Mouse (Mus musculus): ENCODE results near the gene Epc2. TPM values are rescaled to one million over a fixed set of nuclear protein-coding genes. Genes with fewer than 3 reads are reported as not detected.
A peak's percentile ranks its signal among the peaks of the same experiment; 100 is the strongest.

The Epc2 gene
- 7.7 and 8.1 TPM in 2 replicates for polyA plus RNA-seq (2012; rRNA removed)

DNA sequence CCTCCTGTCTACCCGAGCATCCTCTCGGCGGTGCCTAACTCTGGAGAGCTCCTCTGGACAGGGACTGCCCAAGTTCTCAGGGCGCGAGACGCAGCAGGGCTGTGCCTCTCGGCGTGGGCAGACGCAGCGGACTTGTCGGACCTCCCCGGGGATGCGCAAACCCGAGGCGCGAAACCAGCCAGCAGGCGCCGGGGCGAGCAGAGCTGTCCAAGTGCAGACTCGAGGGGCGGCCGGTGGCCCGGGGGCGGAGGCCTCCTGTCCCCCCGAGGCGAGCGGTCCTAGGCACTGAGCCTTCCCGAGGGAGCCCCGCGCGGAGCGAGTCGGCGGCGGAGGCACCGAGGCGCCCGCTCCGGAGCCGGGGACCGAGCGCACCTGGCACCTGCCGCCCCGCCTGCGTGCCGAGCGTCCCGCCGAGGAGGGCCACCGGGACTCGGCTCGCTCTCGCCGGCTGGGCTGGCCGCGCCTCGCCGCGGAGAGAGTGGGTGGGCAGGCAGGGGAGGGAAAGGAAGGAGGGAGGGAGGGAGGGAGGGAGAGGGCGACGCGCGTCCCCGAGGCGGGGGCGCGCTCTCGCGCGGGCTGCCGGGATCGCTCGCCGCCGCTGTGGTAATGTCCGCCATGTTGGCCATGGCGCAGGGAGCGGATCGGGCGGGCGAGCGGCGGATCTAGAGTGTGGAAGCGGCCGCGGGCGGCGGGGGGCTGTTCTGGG lies at the start of gene Epc2:
Gene Epc2, plus strand, starts transcription at position 556 of the 706 bp plus-strand sequence.
- under 1% methylated on average over 69 of the region's 88 CpGs for WGBS
- peak; percentile 81 for DNase-seq
- H3K4me1 ChIP-seq (ENCODE audit: control insufficient read depth, insufficient read depth, low read length), result peaks cover 9% of the 10 kb centered on the region
- peak within 1 kb of the TSS; percentile 97 for H3K4me3 ChIP-seq (replicated peaks; ENCODE audit: extremely low read depth, low read depth, low read length)
- TF ChIP-seq POLR2A (IDR thresholded peaks at IDR 0.05; ENCODE audit: borderline replicate concordance, extremely low read depth, low read depth, low read length), result peak; percentile 69; the same call in 1 of the 2 replicates
- no peak for TF ChIP-seq CTCF (IDR thresholded peaks at IDR 0.05; ENCODE audit: insufficient read depth, low read length)

DNA sequence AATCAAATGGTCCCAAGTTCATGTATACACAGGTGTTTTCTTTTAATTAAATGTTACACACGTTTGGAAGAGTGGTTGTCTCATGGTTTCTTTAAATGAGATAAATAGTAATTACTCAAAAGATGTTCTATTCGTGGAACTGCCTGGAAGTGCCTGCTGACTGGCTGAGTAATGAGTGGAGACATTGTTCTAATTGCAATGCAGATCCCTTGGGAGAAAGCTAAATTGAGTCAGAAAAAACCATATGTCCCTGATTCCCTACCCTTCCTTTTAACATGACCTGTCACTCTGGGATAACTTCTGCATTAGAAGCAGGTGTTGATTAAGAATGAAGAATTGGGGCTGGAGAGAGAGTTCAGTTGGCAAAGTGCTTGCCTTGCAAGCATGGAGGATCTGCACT lies 45.3 kb upstream of the Epc2 start:
- TF ChIP-seq POLR2A (IDR thresholded peaks at IDR 0.05; ENCODE audit: borderline replicate concordance, extremely low read depth, low read depth, low read length) (no peak), CTCF (IDR thresholded peaks at IDR 0.05; ENCODE audit: insufficient read depth, low read length) (no peak)
- no peaks in the 10 kb centered on the region for H3K4me1 ChIP-seq (ENCODE audit: control insufficient read depth, insufficient read depth, low read length)
- DNase-seq, result no peak
- 48% methylated on average over 2 of the region's 2 CpGs for WGBS
- H3K4me3 ChIP-seq (replicated peaks; ENCODE audit: extremely low read depth, low read depth, low read length), result no peak overlapping the region

DNA sequence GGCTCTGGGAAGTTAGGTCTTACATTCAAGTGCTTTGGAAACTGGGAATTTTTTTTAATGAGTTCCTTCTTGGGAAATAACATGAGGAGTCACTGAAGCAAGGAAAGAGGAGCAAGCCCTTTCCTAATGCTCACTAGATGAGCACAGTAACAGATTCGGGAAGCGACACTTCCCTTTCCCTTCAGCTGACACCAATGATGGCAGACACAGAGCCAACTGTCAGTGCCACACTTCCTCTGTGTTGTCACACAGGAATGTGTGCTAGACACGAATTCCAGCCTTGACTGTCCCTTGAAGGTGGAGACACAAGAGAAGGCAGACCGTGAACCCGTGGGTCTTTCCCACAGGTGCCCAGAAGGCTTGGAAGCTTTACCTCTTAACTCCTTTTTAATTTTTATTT lies 39.6 kb upstream of the Epc2 start:
- no peak overlapping the region for H3K4me3 ChIP-seq (replicated peaks; ENCODE audit: extremely low read depth, low read depth, low read length)
- no peaks in the 10 kb centered on the region for H3K4me1 ChIP-seq (ENCODE audit: control insufficient read depth, insufficient read depth, low read length)
- WGBS, result 69% methylated on average over 5 of the region's 5 CpGs
- DNase-seq, result no peak
- no peak for TF ChIP-seq CTCF (IDR thresholded peaks at IDR 0.05; ENCODE audit: insufficient read depth, low read length)
- TF ChIP-seq POLR2A (IDR thresholded peaks at IDR 0.05; ENCODE audit: borderline replicate concordance, extremely low read depth, low read depth, low read length), result no peak

DNA sequence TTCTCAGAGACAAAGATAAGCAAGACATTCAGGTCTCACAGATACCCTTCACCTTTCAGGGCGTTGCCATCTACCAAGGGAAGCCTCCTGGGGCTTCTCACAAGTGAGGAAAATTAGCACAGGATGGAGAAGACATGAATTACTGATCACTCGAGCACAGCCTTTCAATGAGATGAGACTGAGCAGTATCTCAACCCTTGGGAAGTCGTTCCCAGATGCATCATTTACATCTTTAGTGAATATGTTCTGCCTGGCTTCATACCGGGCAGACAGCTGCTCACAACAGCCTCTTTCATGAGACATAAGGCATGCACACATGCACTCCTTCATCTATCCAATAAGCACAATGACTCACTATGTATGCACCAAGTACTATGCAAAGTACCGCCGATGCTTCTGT lies 38.7 kb upstream of the Epc2 start:
- 79% methylated on average over 6 of the region's 6 CpGs for WGBS
- DNase-seq, result no peak
- Histone ChIP-seq H3K4me3 (replicated peaks; ENCODE audit: extremely low read depth, low read depth, low read length) (no peak overlapping the region), H3K4me1 (ENCODE audit: control insufficient read depth, insufficient read depth, low read length) (no peaks in the 10 kb centered on the region)
- TF ChIP-seq CTCF (IDR thresholded peaks at IDR 0.05; ENCODE audit: insufficient read depth, low read length), result no peak
- no peak for TF ChIP-seq POLR2A (IDR thresholded peaks at IDR 0.05; ENCODE audit: borderline replicate concordance, extremely low read depth, low read depth, low read length)

DNA sequence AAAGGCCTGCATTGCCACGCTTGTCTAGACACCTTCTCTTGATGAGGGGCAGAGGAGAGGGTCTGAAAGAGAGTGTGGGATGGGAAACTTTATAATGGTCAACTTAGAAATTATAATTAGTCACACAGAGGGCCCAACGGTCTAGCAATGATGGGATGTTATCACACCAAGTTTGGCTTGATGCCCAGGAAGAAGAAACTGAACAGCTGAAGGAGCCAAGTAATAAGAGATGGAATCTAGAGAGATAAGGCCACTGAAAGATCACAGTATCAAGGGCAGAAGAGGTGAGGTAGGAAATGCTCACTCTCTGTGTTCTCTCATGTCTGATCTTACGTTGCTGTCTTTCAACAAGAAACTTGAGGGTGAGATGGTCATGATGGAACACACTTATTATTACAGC lies 35.4 kb upstream of the Epc2 start:
- 53% methylated on average over 3 of the region's 3 CpGs for WGBS
- Histone ChIP-seq H3K4me1 (ENCODE audit: control insufficient read depth, insufficient read depth, low read length) (no peaks in the 10 kb centered on the region), H3K4me3 (replicated peaks; ENCODE audit: extremely low read depth, low read depth, low read length) (no peak overlapping the region)
- TF ChIP-seq CTCF (IDR thresholded peaks at IDR 0.05; ENCODE audit: insufficient read depth, low read length) (no peak), POLR2A (IDR thresholded peaks at IDR 0.05; ENCODE audit: borderline replicate concordance, extremely low read depth, low read depth, low read length) (no peak)
- DNase-seq, result no peak

DNA sequence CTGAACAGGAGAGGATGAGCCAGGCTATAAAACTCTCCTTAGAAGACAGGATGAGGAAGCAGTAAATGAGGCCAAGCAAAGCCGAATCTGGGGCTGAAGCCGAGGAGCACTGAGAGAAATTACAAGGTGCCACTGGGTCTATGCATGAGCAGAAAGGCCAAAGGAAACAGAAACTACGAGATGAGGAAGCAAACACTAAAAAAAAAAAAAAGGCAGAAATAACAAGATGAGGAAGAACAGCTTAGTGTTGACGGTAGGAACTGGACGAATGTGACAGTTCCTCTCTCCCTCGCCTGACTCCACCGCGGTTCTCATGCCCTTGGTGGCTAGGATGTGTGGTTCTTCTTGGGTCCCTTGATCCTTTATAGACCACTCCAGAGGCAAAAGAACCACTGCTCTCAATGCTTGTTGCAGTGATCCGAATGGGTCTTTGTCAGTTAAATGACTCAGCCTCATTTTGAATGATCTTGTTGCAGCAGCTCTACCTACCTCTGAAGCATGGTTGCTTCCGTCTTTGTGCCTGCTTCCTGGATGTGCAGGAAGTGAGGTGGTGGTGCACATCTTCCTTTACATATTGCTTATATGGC lies 34.2 kb upstream of the Epc2 start:
- no peak overlapping the region for H3K4me3 ChIP-seq (replicated peaks; ENCODE audit: extremely low read depth, low read depth, low read length)
- WGBS, result 54% methylated on average over 10 of the region's 10 CpGs
- no peak for DNase-seq
- no peaks in the 10 kb centered on the region for H3K4me1 ChIP-seq (ENCODE audit: control insufficient read depth, insufficient read depth, low read length)
- TF ChIP-seq POLR2A (IDR thresholded peaks at IDR 0.05; ENCODE audit: borderline replicate concordance, extremely low read depth, low read depth, low read length), result no peak
- no peak for TF ChIP-seq CTCF (IDR thresholded peaks at IDR 0.05; ENCODE audit: insufficient read depth, low read length)

DNA sequence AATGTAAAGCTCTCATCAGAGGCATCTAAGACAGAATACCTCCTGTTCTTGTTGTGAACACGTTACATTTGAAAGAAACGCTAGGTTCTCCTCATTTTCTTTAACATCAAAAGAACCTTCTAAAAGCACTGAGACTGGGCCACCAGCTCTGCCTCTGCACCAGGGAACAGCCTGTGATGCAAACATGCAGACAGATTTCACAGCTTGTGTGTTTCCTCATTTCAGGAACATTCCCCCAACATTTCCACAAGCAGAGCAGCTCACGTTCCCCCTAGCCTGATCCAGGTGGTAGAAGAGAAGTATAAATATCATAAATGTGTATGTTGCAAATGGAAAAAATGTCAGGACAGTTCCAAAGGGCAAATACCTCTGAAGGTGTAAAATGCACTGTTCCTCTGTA lies 30.9 kb upstream of the Epc2 start:
- no peak overlapping the region for H3K4me3 ChIP-seq (replicated peaks; ENCODE audit: extremely low read depth, low read depth, low read length)
- no peak for TF ChIP-seq CTCF (IDR thresholded peaks at IDR 0.05; ENCODE audit: insufficient read depth, low read length)
- TF ChIP-seq POLR2A (IDR thresholded peaks at IDR 0.05; ENCODE audit: borderline replicate concordance, extremely low read depth, low read depth, low read length), result no peak
- H3K4me1 ChIP-seq (ENCODE audit: control insufficient read depth, insufficient read depth, low read length), result no peaks in the 10 kb centered on the region
- DNase-seq, result no peak
- WGBS, result 88% methylated on average over 3 of the region's 3 CpGs

DNA sequence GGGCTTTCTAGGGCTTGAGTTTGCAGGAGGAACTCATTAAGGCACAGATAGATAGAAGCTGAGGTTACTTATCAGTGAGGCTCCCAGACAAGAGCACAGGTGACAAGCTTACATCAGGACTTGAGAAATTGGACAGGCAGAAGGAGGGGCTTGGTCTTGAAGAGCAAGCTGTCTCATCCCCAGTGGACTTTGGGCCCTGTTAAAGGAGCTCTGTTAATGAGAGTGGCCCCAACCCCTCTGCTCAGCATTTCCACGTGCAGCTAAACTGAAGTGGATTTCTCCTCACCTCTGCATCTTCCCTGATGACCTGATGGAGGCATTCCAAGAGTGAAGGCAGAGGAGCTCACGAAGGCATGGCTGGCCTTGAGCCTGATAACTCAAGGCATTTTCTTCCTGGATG lies 27.4 kb upstream of the Epc2 start:
- 73% methylated on average over 2 of the region's 2 CpGs for WGBS
- no peak for TF ChIP-seq POLR2A (IDR thresholded peaks at IDR 0.05; ENCODE audit: borderline replicate concordance, extremely low read depth, low read depth, low read length)
- TF ChIP-seq CTCF (IDR thresholded peaks at IDR 0.05; ENCODE audit: insufficient read depth, low read length), result no peak
- no peak for DNase-seq
- H3K4me3 ChIP-seq (replicated peaks; ENCODE audit: extremely low read depth, low read depth, low read length), result no peak overlapping the region
- no peaks in the 10 kb centered on the region for H3K4me1 ChIP-seq (ENCODE audit: control insufficient read depth, insufficient read depth, low read length)

DNA sequence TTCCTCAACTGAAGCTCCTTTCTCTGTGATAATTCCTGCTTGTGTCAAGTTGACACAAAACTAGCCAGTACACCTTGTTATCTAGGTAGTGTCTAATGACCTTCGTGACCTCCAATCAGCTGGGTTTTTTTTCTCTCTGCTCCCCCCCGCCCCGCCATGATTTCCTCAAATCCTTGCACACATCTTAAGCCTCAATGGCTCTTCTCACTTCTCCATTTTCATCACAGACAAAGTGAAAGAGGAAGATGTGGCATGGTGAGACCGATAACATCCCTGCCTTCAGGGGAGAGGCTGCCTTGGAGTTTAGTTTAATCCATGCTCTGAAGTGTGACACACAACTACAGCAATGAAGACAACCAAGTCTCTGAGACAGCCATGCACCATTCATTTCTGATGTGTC lies 26.5 kb upstream of the Epc2 start:
- 60% methylated on average over 4 of the region's 4 CpGs for WGBS
- DNase-seq, result no peak

DNA sequence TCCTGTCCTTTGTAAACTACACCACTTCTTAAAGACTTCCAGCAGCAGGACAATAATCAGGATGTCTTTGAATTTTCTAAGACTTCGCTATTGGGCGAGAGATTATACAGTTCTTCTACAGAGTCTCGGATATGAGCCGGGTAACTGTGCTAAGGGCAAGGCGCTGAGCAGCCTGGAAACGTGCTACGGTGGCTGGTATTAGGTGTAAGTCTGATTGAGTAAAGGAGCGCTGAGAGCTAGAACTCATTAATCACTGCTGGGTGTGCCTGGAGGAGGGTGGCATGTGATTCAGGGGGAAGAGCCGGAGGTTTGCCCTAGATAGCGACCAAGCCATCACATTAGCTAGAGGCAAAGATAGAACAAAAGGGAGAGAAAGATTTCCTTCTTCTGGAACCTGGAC lies 25.1 kb upstream of the Epc2 start:
- WGBS, result 60% methylated on average over 10 of the region's 10 CpGs
- DNase-seq, result no peak

More for the DNA sequence above, 26.5 kb upstream of the Epc2 start:
- TF ChIP-seq CTCF (IDR thresholded peaks at IDR 0.05; ENCODE audit: insufficient read depth, low read length), result no peak
- TF ChIP-seq POLR2A (IDR thresholded peaks at IDR 0.05; ENCODE audit: borderline replicate concordance, extremely low read depth, low read depth, low read length), result no peak
- Histone ChIP-seq H3K4me3 (replicated peaks; ENCODE audit: extremely low read depth, low read depth, low read length) (no peak overlapping the region), H3K4me1 (ENCODE audit: control insufficient read depth, insufficient read depth, low read length) (no peaks in the 10 kb centered on the region)

More for the DNA sequence above, 25.1 kb upstream of the Epc2 start:
- Histone ChIP-seq H3K4me3 (replicated peaks; ENCODE audit: extremely low read depth, low read depth, low read length) (no peak overlapping the region), H3K4me1 (ENCODE audit: control insufficient read depth, insufficient read depth, low read length) (no peaks in the 10 kb centered on the region)
- TF ChIP-seq POLR2A (IDR thresholded peaks at IDR 0.05; ENCODE audit: borderline replicate concordance, extremely low read depth, low read depth, low read length) (no peak), CTCF (IDR thresholded peaks at IDR 0.05; ENCODE audit: insufficient read depth, low read length) (no peak)

All from lung, adult 2 months (tissue).